Mouse (Mus musculus) embryonic fibroblast, embryonic 13.5 days (primary cell): Measurements from ENCODE around the gene Azi2.

Experiments
- CTCF ChIP-seq: IDR thresholded peaks from 2 replicates; pipeline ENCODE4 v1.5.1; 2011; ENCODE audit warnings: mild to moderate bottlenecking, control low read depth, low read length, moderate library complexity, borderline replicate concordance; ENCODE audit not compliant: insufficient read depth
- POLR2A ChIP-seq: IDR thresholded peaks from 2 replicates; pipeline ENCODE4 v1.6.1; 2011; ENCODE audit warnings: low read depth, mild to moderate bottlenecking, control low read depth, low read length, moderate library complexity

GRCm38 (mm10) chr9:118041022-118041400 lies 712 bp downstream of the Azi2 start:
- no peak for TF ChIP-seq POLR2A
- no peak for TF ChIP-seq CTCF
